Mouse (Mus musculus) monocyte, adult 2 months (primary cell): Measurements from ENCODE around the gene Foxj2.

Source experiments
- DNase-seq, 2 experiments: peaks; one replicate each; pipeline ENCODE4 v3.0.0; 2022; ENCODE audit warnings: low spot score in 2 of 2, low read depth in 1 of 2

Foxj2 gene

GRCm38 (mm10) chr6:122872800-122873199, 53.1 kb downstream of the Foxj2 start:
- DNase-seq: peak; percentile 41 to 65

- DNase-seq: peak; percentile 92 to 96
Observed at GRCm38 (mm10) chr6:122873871-122874719, 54.4 kb downstream of the Foxj2 start, which contains the start of gene Necap1. Necap1 (plus strand) TSS chr6:122874474.

GRCm38 (mm10) chr6:122874720-122875389, 55.1 kb downstream of the Foxj2 start:
- DNase-seq: no peak

DNA sequence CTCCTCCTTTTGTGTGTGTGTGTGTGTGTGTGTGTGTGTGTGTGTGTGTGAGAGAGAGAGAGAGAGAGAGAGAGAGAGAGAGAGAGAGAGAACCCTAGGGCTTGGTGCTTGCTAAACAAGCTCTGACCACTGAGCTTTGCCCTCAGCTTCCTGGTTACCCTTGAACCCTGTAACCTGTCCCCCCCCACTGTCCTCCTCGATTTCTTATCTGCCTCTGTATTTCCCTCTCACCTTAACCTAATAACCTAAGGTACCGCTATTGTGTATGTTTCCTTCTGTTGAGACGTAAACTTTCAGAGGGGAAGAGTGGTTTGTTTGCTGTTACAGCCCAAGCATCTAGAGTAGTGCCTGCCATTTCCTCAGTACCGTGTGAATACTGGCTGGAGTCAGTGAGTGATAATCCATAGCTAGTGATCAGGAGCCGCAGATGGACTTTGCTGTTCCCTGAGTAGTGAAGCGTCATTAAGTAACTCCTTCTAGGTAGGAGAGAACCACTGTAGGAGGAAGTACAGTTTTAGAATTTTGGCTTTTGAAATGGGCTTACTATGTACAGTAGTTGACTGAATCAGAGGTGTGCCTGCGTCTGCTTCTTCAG, 59.5 kb downstream of the Foxj2 start:
- no peak for DNase-seq

GRCm38 (mm10) chr6:122879781-122880505, 60.2 kb downstream of the Foxj2 start:
- no peak for DNase-seq

DNA sequence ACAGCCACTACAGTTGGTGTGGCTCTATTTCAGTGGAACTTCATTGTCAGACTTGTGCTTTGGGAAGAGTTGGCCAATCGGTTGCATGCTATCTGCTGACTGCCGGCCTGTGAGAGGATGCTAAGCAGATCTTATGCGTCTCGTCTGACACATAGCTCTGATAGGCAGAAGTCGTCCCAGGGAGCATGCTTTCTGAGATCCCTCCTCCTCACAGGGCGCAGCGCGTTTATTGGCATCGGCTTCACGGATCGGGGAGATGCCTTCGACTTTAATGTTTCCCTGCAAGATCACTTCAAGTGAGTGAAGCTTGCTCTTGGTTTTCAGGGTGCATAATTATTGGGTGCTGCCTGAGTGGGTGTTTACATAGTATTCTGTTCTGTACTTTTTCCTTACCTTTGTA, 61.6 kb downstream of the Foxj2 start:
- DNase-seq: no peak

DNA sequence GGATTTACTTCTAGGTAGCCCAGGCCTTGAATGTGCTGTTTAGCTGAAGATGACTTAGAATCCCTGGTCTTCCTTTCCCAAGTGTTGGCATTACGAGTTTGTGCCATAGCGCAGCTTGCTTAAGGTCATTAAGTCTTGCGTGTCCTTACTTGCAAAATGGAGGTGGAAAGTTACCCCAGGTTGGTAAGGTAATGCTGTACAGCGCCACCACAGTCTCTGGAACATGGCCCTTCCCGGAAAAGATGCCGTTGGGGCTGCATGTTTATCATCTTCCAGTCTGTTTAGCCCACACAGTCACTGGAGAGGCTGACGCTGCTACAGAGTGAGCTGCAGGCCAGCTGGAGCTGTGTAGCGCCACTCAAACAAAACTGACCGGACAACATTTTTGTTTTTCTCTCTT, 63.9 kb downstream of the Foxj2 start:
- no peak for DNase-seq

DNA sequence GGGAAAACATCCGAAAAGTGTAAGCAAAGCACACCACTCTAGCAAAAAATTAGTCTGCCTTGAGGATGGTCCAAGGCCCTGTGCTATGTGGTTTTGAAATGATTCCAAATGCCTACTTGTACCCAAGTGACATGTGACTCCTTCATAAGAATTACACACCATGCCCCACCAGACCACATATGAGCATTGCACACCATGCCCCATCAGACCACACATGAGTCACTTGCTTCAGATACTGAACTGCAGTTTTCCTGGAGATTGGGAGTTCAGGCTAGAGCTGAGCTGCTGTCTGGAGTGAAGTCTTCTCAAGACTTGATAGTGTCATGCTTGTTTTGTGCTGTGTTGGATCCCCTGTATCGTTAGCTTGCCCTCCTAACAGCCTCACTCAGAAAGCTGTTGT, 69.9 kb downstream of the Foxj2 start:
- DNase-seq: no peak

DNA sequence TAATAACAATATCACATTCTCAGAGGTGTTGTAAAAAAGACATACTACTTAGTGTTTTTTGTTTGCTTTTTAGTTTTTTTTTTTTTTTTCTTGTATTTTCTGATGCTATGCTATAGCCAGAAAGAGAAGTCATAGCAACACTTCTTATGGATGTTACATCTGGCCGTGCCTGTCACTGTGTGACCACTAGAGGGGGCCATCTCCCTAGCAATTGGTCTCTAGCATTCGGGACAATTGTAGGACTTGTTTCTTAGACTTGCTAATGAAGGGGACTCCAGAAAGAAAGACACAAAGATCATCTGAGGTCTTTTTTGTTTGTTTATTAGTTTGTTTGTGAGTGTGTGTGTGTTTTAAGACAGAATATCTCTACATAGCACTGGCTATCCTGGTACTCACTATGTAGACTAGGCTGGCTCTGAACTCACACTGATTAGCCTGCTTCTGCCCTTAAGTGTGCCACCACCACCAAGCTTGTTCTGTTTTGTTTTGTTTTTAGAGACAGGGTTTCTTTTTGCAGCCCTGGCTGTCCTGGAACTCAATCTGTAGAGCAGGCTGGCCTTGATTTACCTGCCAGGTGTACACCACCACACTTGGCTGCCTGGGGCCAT, 72.8 kb downstream of the Foxj2 start:
- peak; percentile 34 to 60 for DNase-seq
